Mouse (Mus musculus) retina, adult 2 months (tissue): Measurements from ENCODE around the gene Itgae.
A peak's percentile ranks its signal among the peaks of the same experiment; 100 is the strongest.
"Not testable (repeated sequence)": the region's sequence is repeated elsewhere in the genome, so short reads cannot be mapped to it uniquely, and the experiment has no call there.

Source experiments
- DNase-seq: peaks from one replicate; pipeline ENCODE4 v3.0.0-alpha.2; 2012; ENCODE audit warnings: low read depth, low spot score

Itgae gene

GRCm38 (mm10) chr11:73092877-73093276 lies 2.5 kb downstream of the Itgae start:
- no peak for DNase-seq

- no peak for DNase-seq
These were observed 4.0 kb downstream of the Itgae start for GRCm38 (mm10) chr11:73094231-73094995.

DNA sequence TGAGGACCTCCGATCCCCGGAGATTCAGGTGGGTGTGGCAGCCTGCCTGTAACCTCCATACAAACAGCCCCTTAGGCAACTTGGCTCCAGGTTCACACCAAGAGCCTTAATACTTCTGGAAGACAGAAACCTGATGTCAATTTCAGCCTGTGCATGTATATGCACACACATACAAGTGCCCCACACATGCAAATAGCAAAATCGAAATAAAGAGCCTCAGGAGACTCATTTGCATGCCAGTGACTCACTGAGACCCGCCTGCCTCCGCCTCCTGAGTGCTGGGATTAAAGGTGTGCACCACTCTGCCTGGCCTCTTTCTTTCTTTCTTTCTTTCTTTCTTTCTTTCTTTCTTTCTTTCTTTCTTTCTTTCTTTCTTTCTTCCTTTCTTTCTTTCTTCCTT lies 8.5 kb downstream of the Itgae start:
- no peak for DNase-seq

- DNase-seq, result no peak
These were observed 9.8 kb downstream of the Itgae start for GRCm38 (mm10) chr11:73099976-73100750.

- no peak for DNase-seq
These were observed 10.9 kb downstream of the Itgae start for GRCm38 (mm10) chr11:73101308-73101707.

GRCm38 (mm10) chr11:73105246-73105645 lies 14.9 kb downstream of the Itgae start:
- DNase-seq, result no peak

GRCm38 (mm10) chr11:73107358-73107757 lies 17.0 kb downstream of the Itgae start:
- not testable (repeated sequence) for DNase-seq

- no peak for DNase-seq
These were observed 18.0 kb downstream of the Itgae start for GRCm38 (mm10) chr11:73108195-73108897.

GRCm38 (mm10) chr11:73108898-73109625 lies 18.7 kb downstream of the Itgae start:
- no peak for DNase-seq

- no peak for DNase-seq
These were observed 19.6 kb downstream of the Itgae start for GRCm38 (mm10) chr11:73109941-73110340.

DNA sequence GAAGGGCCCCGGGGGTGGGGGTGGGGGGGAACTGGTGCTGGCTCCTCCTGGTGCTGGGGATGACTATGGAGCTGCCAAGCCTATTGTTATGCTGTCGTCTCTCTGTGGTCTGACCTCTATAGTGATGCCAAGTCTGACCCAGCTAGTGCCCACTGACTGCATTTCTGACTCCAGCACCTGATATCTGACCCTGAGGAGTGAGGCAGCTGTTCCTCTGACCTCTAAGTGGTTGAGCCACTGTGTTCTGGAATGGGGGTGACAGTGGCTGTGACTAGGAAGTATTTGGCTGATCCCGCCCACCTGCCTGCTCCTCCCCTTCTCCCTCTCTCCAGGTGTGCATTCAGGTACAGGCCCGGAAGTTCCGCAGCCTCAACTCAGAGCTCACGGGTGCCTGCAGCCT lies 21.0 kb downstream of the Itgae start:
- no peak for DNase-seq

DNA sequence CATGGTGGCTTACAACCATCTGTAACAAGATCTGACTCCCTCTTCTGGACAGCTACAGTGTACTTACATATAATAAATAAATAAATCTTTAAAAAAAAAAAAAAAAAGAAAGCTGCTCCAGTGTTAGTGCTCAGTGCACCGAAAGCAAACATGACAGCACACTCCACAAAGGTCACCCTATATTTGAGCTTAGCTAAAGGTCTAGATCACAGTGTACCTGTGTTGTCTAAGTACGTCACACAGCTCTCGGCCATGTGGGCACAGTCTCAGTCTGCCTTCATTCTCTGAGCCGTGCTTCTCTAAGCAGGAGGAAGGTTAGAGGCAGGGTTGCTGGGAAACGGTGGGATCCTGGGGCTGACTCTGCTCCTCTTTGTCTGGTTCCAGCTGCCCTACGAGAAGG lies 36.1 kb downstream of the Itgae start:
- no peak for DNase-seq

- no peak for DNase-seq
These were observed 40.6 kb downstream of the Itgae start for GRCm38 (mm10) chr11:73131020-73131419.

DNA sequence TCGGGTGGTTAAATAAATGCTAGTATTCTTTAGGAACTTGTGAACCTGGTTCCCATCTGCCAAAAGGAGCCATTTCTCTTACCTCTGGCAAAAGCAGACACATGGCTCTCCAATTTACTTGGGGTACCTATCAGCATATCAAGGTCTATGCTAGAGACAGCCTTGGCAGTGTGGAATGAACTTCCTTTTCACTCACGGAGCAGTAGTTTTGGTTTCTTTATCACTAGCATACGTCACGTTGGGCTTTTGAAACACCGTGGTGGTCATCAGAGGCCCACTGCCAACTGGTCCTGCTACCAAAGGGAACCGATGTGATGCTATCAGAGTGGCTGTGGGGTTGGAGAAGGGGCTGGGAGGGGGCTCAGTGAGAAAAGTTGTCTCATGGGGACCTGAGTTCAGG lies 42.6 kb downstream of the Itgae start:
- no peak for DNase-seq

- DNase-seq, result no peak
These were observed 43.8 kb downstream of the Itgae start for GRCm38 (mm10) chr11:73134222-73134621.

- DNase-seq, result no peak
These were observed 46.2 kb downstream of the Itgae start for GRCm38 (mm10) chr11:73136587-73136986.

GRCm38 (mm10) chr11:73137116-73137515 lies 46.7 kb downstream of the Itgae start:
- no peak for DNase-seq

DNA sequence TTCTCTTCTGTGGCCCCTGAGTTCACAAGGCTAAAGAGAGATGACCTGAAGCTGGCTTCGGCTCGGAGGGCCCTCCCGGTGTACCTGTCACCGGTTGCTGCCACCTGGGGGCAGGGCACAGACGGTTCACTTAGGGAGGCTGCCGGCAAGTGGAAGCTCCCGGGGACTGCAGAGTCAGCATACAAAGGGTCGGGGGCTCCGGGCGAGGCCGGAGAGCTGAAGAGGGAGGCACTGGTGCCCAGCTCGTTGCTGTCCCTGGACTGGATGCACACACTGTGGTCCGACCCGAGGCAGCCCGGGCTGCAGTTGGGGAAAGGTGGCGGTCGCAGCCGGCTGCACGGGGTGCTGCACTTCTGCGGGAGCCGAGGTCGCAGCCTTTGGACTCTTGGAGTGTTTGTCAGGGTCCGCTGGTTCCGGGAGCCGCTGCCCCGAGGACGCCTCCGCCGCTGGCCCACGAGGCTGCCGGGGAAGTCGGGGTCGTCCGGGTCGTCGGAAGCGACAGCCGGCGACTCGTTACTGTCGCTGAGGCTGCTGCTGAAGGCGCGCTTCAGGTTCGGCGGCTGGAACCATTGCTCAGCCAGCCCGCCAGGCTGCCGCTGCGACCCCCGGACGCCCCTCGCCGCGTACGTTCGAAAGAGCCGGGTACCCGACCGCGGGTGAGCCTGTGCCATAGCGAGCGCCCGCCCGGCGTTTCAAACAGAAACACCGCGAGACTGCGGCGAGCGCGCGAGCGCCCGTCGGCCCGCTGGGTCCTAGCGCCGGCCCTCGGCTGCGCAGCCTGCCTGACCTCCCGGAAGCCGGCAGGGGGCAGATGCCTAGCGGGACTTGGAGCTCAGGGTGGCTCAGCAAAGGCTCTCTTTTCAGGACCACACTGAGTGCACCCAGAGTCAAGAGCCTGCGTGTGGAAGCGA lies 47.5 kb downstream of the Itgae start, which contains the start of gene Haspin:
Gene Haspin, minus strand, starts transcription at position 704 of the 911 bp plus-strand sequence.
- peak; percentile 73 for DNase-seq

- DNase-seq, result no peak
These were observed 53.9 kb downstream of the Itgae start for GRCm38 (mm10) chr11:73144261-73144681.
